Mouse (Mus musculus) heart, adult 2 months (tissue): ENCODE measurements around the gene Klhl25.

Experiments
- CTCF ChIP-seq: fragments of 200-600 bp; IDR thresholded peaks from 2 replicates; pipeline ENCODE4 v1.8.1; 2022; ENCODE audit warnings: antibody characterized with exemption, mild to moderate bottlenecking, moderate library complexity
- POLR2A ChIP-seq: fragments of 200-500 bp; IDR thresholded peaks from 2 replicates; pipeline ENCODE4 v1.6.1; 2011; ENCODE audit warnings: mild to moderate bottlenecking, low read depth, low read length, control low read depth; ENCODE audit not compliant: insufficient read depth

GRCm38 (mm10) chr7:75828536-75828935 is 19.6 kb upstream of the Klhl25 start:
- TF ChIP-seq CTCF (no peak), POLR2A (no peak)
